Mouse (Mus musculus) midbrain, embryonic 16.5 days (tissue): ENCODE data around the gene Olfr536. TPM values are rescaled to one million over a fixed set of nuclear protein-coding genes. Genes with fewer than 3 reads are reported as not detected.
"Not testable (repeated sequence)": the region's sequence is repeated elsewhere in the genome, so short reads cannot be mapped to it uniquely, and the experiment has no call there.

ENCODE experiments used
- ATAC-seq: fragments of 200-750 bp; cut with Nextera tagmentation; 2 replicates; pipeline ENCODE4 v1.8.0; 2017; ENCODE audit warnings: moderate TSS enrichment
- H3K27ac ChIP-seq: fragments of 300-500 bp; sonication (generic); 2 replicates; pipeline ENCODE4 v1.5.1; 2014; ENCODE audit warnings: mild to moderate bottlenecking, low read length, mixed read lengths
- H3K27me3 ChIP-seq: fragments of 300-500 bp; sonication (generic); 2 replicates; pipeline ENCODE4 v1.6.1; 2014; ENCODE audit warnings: low read depth, low read length, mixed read lengths; ENCODE audit not compliant: control insufficient read depth, insufficient read depth
- H3K36me3 ChIP-seq: fragments of 300-500 bp; sonication (generic); 2 replicates; pipeline ENCODE4 v1.6.1; 2014; ENCODE audit warnings: mild to moderate bottlenecking, low read length, moderate library complexity, mixed read lengths; ENCODE audit not compliant: control insufficient read depth, insufficient read depth
- H3K4me1 ChIP-seq: fragments of 300-500 bp; sonication (generic); 2 replicates; pipeline ENCODE4 v1.6.1; 2014; ENCODE audit warnings: mild to moderate bottlenecking, low read length, mixed read lengths; ENCODE audit not compliant: control insufficient read depth, insufficient read depth
- H3K4me2 ChIP-seq: fragments of 300-500 bp; sonication (generic); 2 replicates; pipeline ENCODE4 v1.6.1; 2014; ENCODE audit warnings: mild to moderate bottlenecking, low read length, mixed read lengths
- H3K4me3 ChIP-seq: fragments of 300-500 bp; sonication (generic); 2 replicates; pipeline ENCODE4 v1.5.1; 2014; ENCODE audit warnings: low read depth, mild to moderate bottlenecking, low read length, moderate library complexity, mixed read lengths
- H3K9ac ChIP-seq: fragments of 300-500 bp; sonication (generic); 2 replicates; pipeline ENCODE4 v1.6.1; 2014; ENCODE audit warnings: low read depth, low read length, mixed read lengths
- H3K9me3 ChIP-seq: fragments of 300-500 bp; sonication (generic); replicated peaks from 2 replicates; pipeline ENCODE4 v1.6.1; 2014; ENCODE audit warnings: mild to moderate bottlenecking, low read length, mixed read lengths; ENCODE audit not compliant: control insufficient read depth, poor library complexity, severe bottlenecking
- WGBS: fragments of 180-500 bp; shearing (Covaris S2); extraction: QIAGEN DNeasy Blood & Tissue Kit; methylation state at CpG from one replicate; pipeline ENCODE4 v1.1.7; 2014; 5-methylcytosine and 5-hydroxymethylcytosine counted together
- polyA plus RNA-seq: library from polyadenylated mRNA; unstranded; fragments of >200 nt; fragmentation: Nextera tagmentation; extraction: Ambion mirVana; gene quantifications from 2 replicates; pipeline ENCODE4 v1.2.1, GENCODE M21; 2015

Olfr536 gene
- not detected in 2 replicates for polyA plus RNA-seq

GRCm38 (mm10) chr7:140507346-140508021, at the start of gene Olfr536:
TSS of gene Olfr536 (minus strand) at chr7:140507396.
- H3K27me3 ChIP-seq, H3K9ac ChIP-seq, H3K4me3 ChIP-seq, H3K27ac ChIP-seq, H3K4me1 ChIP-seq, H3K36me3 ChIP-seq, H3K4me2 ChIP-seq, H3K9me3 ChIP-seq, ATAC-seq: not testable (repeated sequence)
- WGBS = 79% methylated on average over 1 of the region's 2 CpGs

GRCm38 (mm10) chr7:140539746-140540145, 32.5 kb upstream of the Olfr536 start:
- Histone ChIP-seq H3K27me3 (no peaks in the 10 kb centered on the region), H3K9ac (no peak overlapping the region), H3K27ac (no peak overlapping the region), H3K4me2 (no peak overlapping the region), H3K4me1 (no peaks in the 10 kb centered on the region), H3K36me3 (no peaks in the 10 kb centered on the region), H3K9me3 (no peaks in the 10 kb centered on the region), H3K4me3 (no peak overlapping the region)
- 76% methylated on average over 2 of the region's 2 CpGs for WGBS
- no peak for ATAC-seq

- Histone ChIP-seq H3K27me3 (no peaks in the 10 kb centered on the region), H3K4me3 (no peak overlapping the region), H3K9me3 (no peaks in the 10 kb centered on the region), H3K4me1 (no peaks in the 10 kb centered on the region), H3K27ac (no peak overlapping the region), H3K9ac (no peak overlapping the region), H3K4me2 (no peak overlapping the region), H3K36me3 (no peaks in the 10 kb centered on the region)
- no peak for ATAC-seq
These were observed 12.5 kb downstream of the Olfr536 start for GRCm38 (mm10) chr7:140494702-140495101.

- Histone ChIP-seq H3K4me3 (no peak overlapping the region), H3K9ac (no peak overlapping the region), H3K9me3 (no peaks in the 10 kb centered on the region), H3K4me2 (no peak overlapping the region), H3K4me1 (no peaks in the 10 kb centered on the region), H3K27me3 (no peaks in the 10 kb centered on the region), H3K36me3 (no peaks in the 10 kb centered on the region), H3K27ac (no peak overlapping the region)
- ATAC-seq = no peak
- 49% methylated on average over 2 of the region's 2 CpGs for WGBS
These were observed 13.0 kb downstream of the Olfr536 start for GRCm38 (mm10) chr7:140494231-140494630.

GRCm38 (mm10) chr7:140488981-140489380, 18.2 kb downstream of the Olfr536 start:
- ATAC-seq = no peak
- no peaks in the 10 kb centered on the region for H3K4me1 ChIP-seq
- no peaks in the 10 kb centered on the region for H3K36me3 ChIP-seq
- WGBS = 90% methylated on average over 1 of the region's 1 CpGs
- H3K27me3 ChIP-seq = no peaks in the 10 kb centered on the region
- no peak overlapping the region for H3K9ac ChIP-seq
- H3K27ac ChIP-seq = no peak overlapping the region
- H3K4me3 ChIP-seq = no peak overlapping the region
- no peaks in the 10 kb centered on the region for H3K9me3 ChIP-seq
- no peak overlapping the region for H3K4me2 ChIP-seq

GRCm38 (mm10) chr7:140483916-140484315, 23.3 kb downstream of the Olfr536 start, which contains the start of gene Olfr535:
TSS of gene Olfr535 (plus strand) at chr7:140484216.
- no peak within 1 kb of the TSS for H3K27ac ChIP-seq
- WGBS = 90% methylated on average over 1 of the region's 1 CpGs
- ATAC-seq = no peak

GRCm38 (mm10) chr7:140478733-140479132, 28.5 kb downstream of the Olfr536 start:
- ATAC-seq = no peak

More at GRCm38 (mm10) chr7:140483916-140484315, 23.3 kb downstream of the Olfr536 start, which contains the start of gene Olfr535:
- Histone ChIP-seq H3K36me3 (no peaks in the 10 kb centered on the region), H3K4me1 (no peaks in the 10 kb centered on the region), H3K27me3 (no peaks in the 10 kb centered on the region), H3K4me2 (no peak within 1 kb of the TSS), H3K9ac (no peak within 1 kb of the TSS), H3K4me3 (no peak within 1 kb of the TSS), H3K9me3 (no peaks in the 10 kb centered on the region)

GRCm38 (mm10) chr7:140477886-140478285, 29.3 kb downstream of the Olfr536 start:
- 90% methylated on average over 1 of the region's 1 CpGs for WGBS
- no peaks in the 10 kb centered on the region for H3K9me3 ChIP-seq

More at GRCm38 (mm10) chr7:140478733-140479132, 28.5 kb downstream of the Olfr536 start:
- H3K4me1 ChIP-seq = no peaks in the 10 kb centered on the region
- H3K9me3 ChIP-seq = no peaks in the 10 kb centered on the region
- H3K4me2 ChIP-seq = no peak overlapping the region
- H3K4me3 ChIP-seq = no peak overlapping the region
- H3K9ac ChIP-seq = no peak overlapping the region
- no peaks in the 10 kb centered on the region for H3K27me3 ChIP-seq
- no peaks in the 10 kb centered on the region for H3K36me3 ChIP-seq
- H3K27ac ChIP-seq = no peak overlapping the region
- WGBS = 95% methylated on average over 1 of the region's 1 CpGs

GRCm38 (mm10) chr7:140463070-140463469, 44.1 kb downstream of the Olfr536 start, which contains the start of gene Olfr533:
TSS of gene Olfr533 (plus strand) at chr7:140463370.
- H3K4me3 ChIP-seq, H3K27ac ChIP-seq, H3K36me3 ChIP-seq, H3K9ac ChIP-seq, H3K4me1 ChIP-seq, H3K4me2 ChIP-seq, ATAC-seq, H3K9me3 ChIP-seq, H3K27me3 ChIP-seq: not testable (repeated sequence)
- WGBS = no CpG with 5 or more reads among the region's 1 CpGs

More at GRCm38 (mm10) chr7:140477886-140478285, 29.3 kb downstream of the Olfr536 start:
- H3K4me1 ChIP-seq = no peaks in the 10 kb centered on the region
- H3K4me2 ChIP-seq = no peak overlapping the region
- H3K9ac ChIP-seq = no peak overlapping the region
- H3K4me3 ChIP-seq = no peak overlapping the region
- H3K36me3 ChIP-seq = no peaks in the 10 kb centered on the region
- no peaks in the 10 kb centered on the region for H3K27me3 ChIP-seq
- ATAC-seq = no peak
- H3K27ac ChIP-seq = no peak overlapping the region
